Mouse (Mus musculus) erythroblast, embryonic 14.5 days (primary cell): ENCODE data around the gene Wipf1. TPM values are rescaled to one million over a fixed set of nuclear protein-coding genes. Genes with fewer than 3 reads are reported as not detected.
"Not testable (repeated sequence)": the region's sequence is repeated elsewhere in the genome, so short reads cannot be mapped to it uniquely, and the experiment has no call there.

Experiments used
- H3K27me3 ChIP-seq: 2 replicates; pipeline ENCODE4 v1.6.1; 2012; ENCODE audit warnings: inconsistent platforms; ENCODE audit not compliant: control insufficient read depth
- H3K36me3 ChIP-seq: 2 replicates; pipeline ENCODE4 v1.6.1; 2012; ENCODE audit warnings: mild to moderate bottlenecking, inconsistent platforms; ENCODE audit not compliant: control insufficient read depth
- H3K4me1 ChIP-seq: 2 replicates; pipeline ENCODE4 v1.6.1; 2012; ENCODE audit warnings: inconsistent platforms; ENCODE audit not compliant: control insufficient read depth
- H3K4me3 ChIP-seq: replicated peaks from 2 replicates; pipeline ENCODE3; 2012; ENCODE audit warnings: moderate library complexity, mild to moderate bottlenecking, inconsistent platforms
- H3K9me3 ChIP-seq: 2 replicates; pipeline ENCODE4 v1.6.1; 2012; ENCODE audit warnings: low read length, inconsistent platforms, mixed read lengths; ENCODE audit not compliant: control insufficient read depth
- GATA1 ChIP-seq: IDR thresholded peaks from 2 replicates; pipeline ENCODE4 v1.6.1; 2012; ENCODE audit warnings: low read length, inconsistent platforms, mixed read lengths
- TAL1 ChIP-seq: IDR thresholded peaks from 3 replicates; pipeline ENCODE4 v1.6.1; 2012; ENCODE audit warnings: low read length, inconsistent platforms, mixed read lengths
- polyA plus RNA-seq: library from polyadenylated mRNA; stranded (reverse); fragments of >175 nt; gene quantifications from 2 replicates; pipeline ENCODE4 v1.2.3, GENCODE M21; 2012

Wipf1 gene
- polyA plus RNA-seq, 1 experiment = 1.7 TPM

DNA sequence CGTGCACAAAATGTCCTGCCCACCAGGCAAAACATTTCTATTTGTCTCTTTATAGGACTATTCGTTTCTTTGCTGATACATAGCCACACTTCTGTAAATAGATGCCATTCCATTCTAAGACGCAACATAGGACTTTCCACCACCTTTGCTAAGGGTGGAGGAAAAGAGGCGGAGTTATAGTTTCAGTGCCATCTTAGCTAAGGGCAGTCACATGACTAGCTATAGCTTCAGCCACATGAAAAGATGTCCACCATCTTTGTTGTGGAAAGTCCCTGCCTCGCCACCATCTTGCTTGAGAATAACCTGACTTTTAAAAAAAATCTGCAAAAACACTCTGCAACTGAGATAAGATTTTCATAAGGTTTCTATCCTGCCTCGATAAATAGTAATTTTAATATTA lies 15.4 kb downstream of the Wipf1 start:
- Histone ChIP-seq H3K9me3 (no peaks in the 10 kb centered on the region), H3K4me1 (peaks cover 1% of the 10 kb centered on the region), H3K4me3 (no peak overlapping the region), H3K36me3 (no peaks in the 10 kb centered on the region; the same call in 1 of the 2 replicates), H3K27me3 (no peaks in the 10 kb centered on the region)
- TF ChIP-seq TAL1 (no peak), GATA1 (no peak)

DNA sequence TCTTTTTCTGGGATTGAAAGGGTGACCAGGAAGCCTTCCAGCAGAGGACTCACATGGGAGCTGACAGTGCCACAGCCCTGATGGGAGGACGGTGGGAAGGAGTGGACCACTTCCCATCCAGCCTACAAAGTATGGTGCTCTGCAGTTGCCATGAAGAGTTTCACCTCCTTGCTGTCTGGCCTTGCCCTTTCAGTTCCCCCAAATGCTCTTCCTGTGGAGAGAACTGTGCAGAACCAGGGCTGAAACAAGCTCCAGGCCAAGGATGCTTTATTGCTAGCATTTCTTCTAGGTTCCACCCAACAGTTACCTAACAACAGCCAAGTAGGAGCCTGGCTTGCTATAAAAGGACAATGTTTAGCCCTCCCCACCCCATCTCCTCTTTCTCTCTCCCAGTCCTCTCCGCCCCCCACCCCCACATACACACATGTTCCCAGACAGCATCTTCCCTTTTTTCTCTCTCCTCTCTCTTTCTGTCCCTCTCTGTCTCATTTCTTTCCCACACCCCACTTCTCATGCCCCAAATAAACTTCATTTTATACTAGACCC lies 16.3 kb downstream of the Wipf1 start:
- Histone ChIP-seq H3K9me3 (no peaks in the 10 kb centered on the region), H3K4me1 (peaks cover 2% of the 10 kb centered on the region), H3K36me3 (no peaks in the 10 kb centered on the region; the same call in 1 of the 2 replicates), H3K27me3 (no peaks in the 10 kb centered on the region), H3K4me3 (no peak overlapping the region)
- TF ChIP-seq TAL1 (no peak), GATA1 (no peak)

DNA sequence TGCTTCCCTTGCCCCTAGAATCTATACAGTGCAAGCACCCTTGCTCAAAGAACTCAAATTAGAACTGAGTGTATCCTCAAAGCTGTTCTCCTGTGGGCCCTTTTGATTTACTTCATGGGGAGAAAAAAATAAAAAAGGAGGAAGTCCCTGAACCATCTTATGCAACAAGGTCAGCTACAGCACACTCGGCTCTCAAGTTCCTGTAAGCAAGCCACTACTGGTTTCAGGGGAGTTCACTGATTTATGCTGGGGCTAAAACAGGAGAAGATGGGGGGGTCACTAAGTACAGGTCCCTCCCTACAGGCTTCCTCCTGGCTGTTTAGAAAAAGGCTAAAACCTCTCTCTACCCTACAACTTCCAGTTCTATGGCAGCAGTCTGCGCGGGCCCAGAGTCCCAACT lies 17.5 kb downstream of the Wipf1 start:
- Histone ChIP-seq H3K36me3 (no peaks in the 10 kb centered on the region; the same call in 1 of the 2 replicates), H3K9me3 (no peaks in the 10 kb centered on the region), H3K4me1 (peaks cover 9% of the 10 kb centered on the region), H3K27me3 (no peaks in the 10 kb centered on the region), H3K4me3 (no peak overlapping the region)
- TF ChIP-seq GATA1 (no peak), TAL1 (no peak)

DNA sequence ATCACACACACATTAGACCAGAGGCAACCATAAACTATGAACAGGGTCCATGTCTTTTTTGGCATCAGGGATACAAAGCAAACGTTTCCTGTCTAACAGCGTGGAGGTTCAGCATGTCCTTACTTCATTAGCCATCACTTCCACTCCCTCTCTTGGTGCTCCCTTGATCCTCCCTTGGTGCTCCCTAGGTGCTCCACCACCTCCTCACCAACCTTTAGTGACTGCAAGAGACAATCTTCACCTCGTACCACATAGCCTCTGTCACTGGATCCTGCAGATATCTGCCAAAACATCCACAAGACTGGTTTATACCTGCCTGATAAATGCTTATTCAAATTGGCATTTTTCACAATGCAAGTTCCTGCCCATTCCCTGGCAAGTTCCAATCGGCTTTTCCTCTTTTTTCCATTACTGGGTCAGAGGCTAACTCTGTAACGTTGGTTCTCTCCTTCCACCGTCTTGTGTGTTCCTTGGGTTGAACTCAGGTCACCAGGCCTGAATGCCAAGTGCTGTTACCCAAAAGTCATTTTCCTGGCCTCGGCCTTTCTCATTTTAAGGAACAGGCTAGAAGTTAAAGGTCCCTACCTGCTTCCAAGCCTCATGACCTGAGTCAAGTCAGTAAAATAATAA lies 18.7 kb downstream of the Wipf1 start:
- no peaks in the 10 kb centered on the region for H3K27me3 ChIP-seq
- H3K4me3 ChIP-seq = no peak overlapping the region
- TF ChIP-seq TAL1 (no peak), GATA1 (no peak)
- no peaks in the 10 kb centered on the region for H3K36me3 ChIP-seq
- H3K9me3 ChIP-seq = no peaks in the 10 kb centered on the region
- peaks cover 20% of the 10 kb centered on the region for H3K4me1 ChIP-seq

DNA sequence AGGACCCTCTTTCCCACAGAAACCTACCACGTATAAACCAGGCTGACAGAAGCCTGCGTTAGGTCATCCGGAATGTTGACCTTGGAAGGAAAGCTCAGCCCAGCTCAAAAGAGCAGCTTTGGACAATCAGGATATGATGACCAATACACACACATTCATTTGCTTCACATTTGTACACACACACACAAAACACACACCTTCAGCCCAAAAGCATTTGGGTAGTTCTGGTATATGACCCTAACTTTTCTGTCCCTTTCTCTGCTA lies 19.6 kb downstream of the Wipf1 start:
- Histone ChIP-seq H3K4me3 (no peak overlapping the region), H3K27me3 (no peaks in the 10 kb centered on the region), H3K9me3 (no peaks in the 10 kb centered on the region), H3K4me1 (peaks cover 20% of the 10 kb centered on the region), H3K36me3 (no peaks in the 10 kb centered on the region)
- TF ChIP-seq GATA1 = no peak
- no peak for TF ChIP-seq TAL1

DNA sequence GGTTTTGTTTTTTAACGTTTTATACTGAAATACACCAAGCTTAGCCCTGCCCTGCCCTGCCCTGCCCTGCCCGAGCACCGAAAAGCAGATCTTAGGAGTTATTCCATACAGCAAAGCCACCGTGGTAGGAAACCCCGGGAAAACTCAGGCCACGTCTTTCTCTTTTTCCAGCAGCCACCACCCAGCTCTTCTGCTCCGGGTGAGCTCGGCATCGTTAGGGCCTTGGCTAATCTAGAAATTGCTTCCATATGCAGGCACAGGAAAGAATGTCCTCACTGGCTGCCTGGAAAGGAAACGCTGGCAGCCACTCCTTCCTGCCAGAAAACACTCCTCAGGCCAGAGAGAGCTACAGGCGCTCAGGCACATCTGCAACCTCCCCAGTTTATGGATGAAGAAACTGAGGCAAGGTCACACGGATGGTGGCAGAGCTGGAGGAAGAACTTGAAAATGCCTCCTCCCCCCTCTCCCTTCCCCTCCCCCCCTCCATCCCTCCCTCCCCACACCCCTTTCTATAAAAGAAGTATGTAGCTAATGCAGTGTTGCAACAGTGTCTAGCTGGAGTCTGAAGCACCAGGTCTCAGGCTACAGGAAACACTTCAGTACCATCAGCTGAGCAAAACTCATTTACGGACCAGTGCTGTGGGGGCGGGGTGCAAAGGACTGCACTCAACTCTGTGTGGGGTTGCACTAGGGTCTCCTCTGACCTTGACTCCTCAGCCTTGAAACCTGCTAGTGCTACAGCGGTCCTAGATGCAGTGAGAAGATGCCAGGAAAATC lies 20.1 kb downstream of the Wipf1 start:
- H3K4me1 ChIP-seq = peaks cover 20% of the 10 kb centered on the region
- TF ChIP-seq GATA1 = no peak
- TF ChIP-seq TAL1 = no peak
- H3K9me3 ChIP-seq = no peaks in the 10 kb centered on the region
- H3K27me3 ChIP-seq = no peaks in the 10 kb centered on the region
- H3K4me3 ChIP-seq = no peak overlapping the region
- no peaks in the 10 kb centered on the region for H3K36me3 ChIP-seq

DNA sequence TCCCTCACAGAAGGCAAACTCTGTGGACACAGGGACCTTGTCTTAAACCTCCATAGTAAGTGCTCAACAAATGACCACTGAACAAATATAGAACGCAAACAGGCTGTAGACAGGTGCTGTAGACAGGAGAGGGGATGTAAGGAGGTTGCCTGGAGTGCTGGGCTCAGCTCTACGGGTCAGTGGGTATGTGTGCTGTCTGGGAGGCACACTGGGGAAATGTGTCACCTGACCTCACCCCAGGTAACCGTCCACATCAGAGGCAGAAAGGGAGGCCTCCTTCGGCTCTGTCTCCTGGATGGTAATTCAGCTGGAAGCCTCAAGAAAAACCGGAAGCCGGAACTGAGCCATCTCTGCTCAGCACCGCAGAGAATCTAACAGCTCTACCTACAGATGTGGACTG lies 21.6 kb downstream of the Wipf1 start:
- Histone ChIP-seq H3K4me3 (no peak overlapping the region), H3K9me3 (no peaks in the 10 kb centered on the region), H3K4me1 (peaks cover 31% of the 10 kb centered on the region), H3K27me3 (no peaks in the 10 kb centered on the region), H3K36me3 (no peaks in the 10 kb centered on the region; the same call in 1 of the 2 replicates)
- TF ChIP-seq TAL1 (no peak), GATA1 (no peak)

DNA sequence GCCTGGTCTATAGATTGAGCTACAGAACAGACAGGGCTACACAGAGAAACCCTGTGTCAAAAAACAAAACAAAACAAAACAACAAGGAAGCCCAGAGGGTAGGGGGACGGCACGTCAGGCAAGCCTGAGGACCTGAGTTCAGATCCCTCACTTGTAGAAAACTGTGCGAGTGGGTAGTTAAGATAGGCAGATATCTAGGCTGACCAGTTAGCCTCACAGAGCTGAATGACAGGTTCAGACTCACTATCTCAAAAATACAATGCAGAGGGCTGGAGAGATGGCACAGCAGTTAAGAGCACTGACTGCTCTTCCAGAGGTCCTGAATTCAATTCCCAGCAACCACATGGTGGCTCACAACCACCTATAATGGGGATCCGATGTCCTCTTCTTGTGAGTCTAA lies 23.2 kb downstream of the Wipf1 start:
- H3K27me3 ChIP-seq, H3K4me3 ChIP-seq, H3K9me3 ChIP-seq, H3K36me3 ChIP-seq: not testable (repeated sequence)
- peaks cover 41% of the 10 kb centered on the region for H3K4me1 ChIP-seq

DNA sequence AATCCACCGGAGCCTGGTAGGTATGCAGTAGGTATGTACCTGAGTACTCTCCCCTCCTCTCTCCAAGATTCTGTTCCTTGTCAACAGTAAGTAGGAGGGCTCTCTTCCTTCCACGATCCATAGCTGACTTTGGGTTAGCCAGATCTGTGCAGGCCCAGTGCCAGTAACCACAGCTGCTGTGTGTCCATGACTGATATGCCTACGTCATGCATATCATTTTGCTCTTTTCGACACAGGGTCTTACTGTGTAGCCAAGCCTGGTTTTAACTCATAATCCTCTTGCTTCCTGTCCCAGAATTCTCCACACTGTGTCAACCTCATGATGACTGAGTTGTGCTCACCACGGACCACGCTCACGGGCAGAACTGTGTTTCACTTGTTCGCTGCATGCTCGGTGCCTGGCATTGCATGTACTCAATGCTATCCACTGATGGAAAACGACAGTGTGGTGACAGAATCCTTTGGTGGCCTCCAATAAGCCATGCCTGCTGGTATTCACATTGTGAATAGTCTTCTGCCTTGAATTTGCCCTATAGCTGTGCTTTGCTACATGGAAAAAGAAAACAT lies 26.6 kb downstream of the Wipf1 start:
- Histone ChIP-seq H3K4me1 (peaks cover 46% of the 10 kb centered on the region), H3K4me3 (no peak overlapping the region), H3K36me3 (no peaks in the 10 kb centered on the region; the same call in 1 of the 2 replicates), H3K9me3 (no peaks in the 10 kb centered on the region), H3K27me3 (no peaks in the 10 kb centered on the region)
- TF ChIP-seq GATA1 = no peak
- no peak for TF ChIP-seq TAL1
